Mouse (Mus musculus) midbrain, embryonic 15.5 days (tissue): Measurements from ENCODE around the gene Meox1. TPM values are rescaled to one million over a fixed set of nuclear protein-coding genes. Genes with fewer than 3 reads are reported as not detected.

Experiments
- ATAC-seq: fragments of 200-750 bp; cut with Nextera tagmentation; replicated peaks from 2 replicates; pipeline ENCODE4 v1.8.0; 2017; ENCODE audit warnings: moderate TSS enrichment
- H3K27ac ChIP-seq: fragments of 300-500 bp; sonication (generic); 2 replicates; pipeline ENCODE4 v1.5.1; 2015; ENCODE audit warnings: mild to moderate bottlenecking, inconsistent platforms
- H3K27me3 ChIP-seq: fragments of 300-500 bp; sonication (generic); replicated peaks from 2 replicates; pipeline ENCODE4 v1.6.1; 2015; ENCODE audit warnings: inconsistent platforms
- H3K36me3 ChIP-seq: fragments of 300-500 bp; sonication (generic); replicated peaks from 2 replicates; pipeline ENCODE4 v1.6.1; 2015; ENCODE audit warnings: inconsistent platforms
- H3K4me1 ChIP-seq: fragments of 300-500 bp; sonication (generic); 2 replicates; pipeline ENCODE4 v1.6.1; 2015; ENCODE audit warnings: inconsistent platforms
- H3K4me2 ChIP-seq: fragments of 300-500 bp; sonication (generic); 2 replicates; pipeline ENCODE4 v1.6.1; 2015; ENCODE audit warnings: inconsistent platforms, mild to moderate bottlenecking, moderate library complexity
- H3K4me3 ChIP-seq: fragments of 300-500 bp; sonication (generic); 2 replicates; pipeline ENCODE4 v1.5.1; 2015; ENCODE audit warnings: mild to moderate bottlenecking, inconsistent platforms
- H3K9ac ChIP-seq: fragments of 300-500 bp; sonication (generic); 2 replicates; pipeline ENCODE4 v1.6.1; 2015; ENCODE audit warnings: mild to moderate bottlenecking, inconsistent platforms
- H3K9me3 ChIP-seq: fragments of 300-500 bp; sonication (generic); 2 replicates; pipeline ENCODE4 v1.6.1; 2016; ENCODE audit warnings: inconsistent platforms
- WGBS: fragments of 180-500 bp; shearing (Covaris S2); methylation state at CpG from one replicate; pipeline ENCODE4 v1.1.7; 2015; ENCODE audit warnings: mixed read lengths; 5-methylcytosine and 5-hydroxymethylcytosine counted together
- polyA plus RNA-seq: library from polyadenylated mRNA; unstranded; fragments of >200 nt; fragmentation: Nextera tagmentation; extraction: Ambion mirVana; gene quantifications from 2 replicates; pipeline ENCODE4 v1.2.1, GENCODE M21; 2015

The Meox1 gene
- polyA plus RNA-seq, 1 experiment from 2014 or later: 0.57 TPM

DNA sequence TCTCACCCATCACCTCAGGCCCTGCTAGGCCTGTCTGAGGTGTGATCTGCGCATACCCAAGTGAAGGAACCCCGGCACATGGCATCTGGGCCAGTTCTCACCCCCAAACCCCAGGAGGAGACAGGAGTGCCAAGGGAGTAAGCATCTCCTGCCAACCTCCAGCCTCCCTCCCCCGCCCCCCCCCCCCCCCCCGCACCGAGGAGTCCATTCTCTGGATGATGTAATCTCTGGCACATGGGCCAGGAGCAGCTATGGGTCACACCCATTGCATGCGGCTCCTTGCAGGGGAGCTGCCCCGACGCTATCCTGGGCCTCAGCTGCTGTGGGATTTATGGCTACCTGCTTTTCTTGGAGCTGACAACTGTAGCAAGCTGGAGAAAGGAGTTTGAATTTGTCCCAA, 54.7 kb downstream of the Meox1 start:
- H3K9me3 ChIP-seq: no peaks in the 10 kb centered on the region
- no peak overlapping the region for H3K27ac ChIP-seq
- no peaks in the 10 kb centered on the region for H3K4me1 ChIP-seq
- no peaks in the 10 kb centered on the region for H3K27me3 ChIP-seq
- no peak overlapping the region for H3K4me3 ChIP-seq
- no peaks in the 10 kb centered on the region for H3K36me3 ChIP-seq
- no peak for ATAC-seq
- H3K4me2 ChIP-seq: no peak overlapping the region
- 82% methylated on average over 5 of the region's 8 CpGs for WGBS
- no peak overlapping the region for H3K9ac ChIP-seq

DNA sequence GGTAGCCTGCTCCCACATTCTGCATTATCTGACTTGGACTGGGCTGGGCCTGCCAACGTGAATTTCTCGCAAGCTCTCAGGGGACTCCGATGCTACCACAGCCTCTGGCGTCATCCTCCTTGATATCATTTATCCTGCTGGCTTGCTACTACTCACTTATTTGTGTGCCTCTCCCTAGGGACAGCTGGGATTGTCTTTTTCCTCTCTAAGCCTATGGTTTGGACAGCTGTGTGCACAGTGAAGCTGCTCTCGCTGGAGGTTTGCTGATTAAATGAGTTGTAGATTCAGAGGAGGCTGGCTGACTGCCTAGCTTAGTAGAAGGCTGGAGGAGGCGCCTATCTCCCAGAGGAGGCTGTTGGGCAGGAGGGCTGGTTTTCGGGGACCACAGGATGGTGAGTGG, 62.2 kb downstream of the Meox1 start:
- WGBS: 43% methylated on average over 7 of the region's 7 CpGs
- Histone ChIP-seq H3K9me3 (no peaks in the 10 kb centered on the region), H3K9ac (no peak overlapping the region), H3K4me3 (no peak overlapping the region), H3K27me3 (no peaks in the 10 kb centered on the region), H3K36me3 (no peaks in the 10 kb centered on the region), H3K4me1 (peaks cover 11% of the 10 kb centered on the region), H3K4me2 (no peak overlapping the region), H3K27ac (no peak overlapping the region)
- ATAC-seq: no peak

DNA sequence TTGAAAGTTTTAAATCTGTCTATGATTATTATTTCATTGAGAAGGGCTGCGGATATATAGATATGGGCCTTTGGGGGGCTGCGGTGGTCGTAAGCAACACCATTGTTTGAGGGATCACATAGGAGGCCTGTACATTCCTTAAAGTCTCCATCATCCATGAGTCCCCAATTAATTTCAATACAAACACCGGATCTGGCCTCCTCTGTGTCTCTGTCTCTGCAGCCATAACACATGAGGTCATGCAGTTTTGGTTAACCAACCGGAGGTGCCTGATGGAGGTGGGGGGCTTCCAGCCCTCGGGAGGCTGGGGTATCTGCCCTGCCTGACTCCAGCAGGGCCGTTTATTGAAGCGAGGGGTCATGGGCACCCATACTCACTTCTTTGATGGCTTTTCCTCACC, 63.6 kb downstream of the Meox1 start:
- Histone ChIP-seq H3K9ac (no peak overlapping the region), H3K36me3 (no peaks in the 10 kb centered on the region), H3K4me1 (peaks cover 11% of the 10 kb centered on the region), H3K4me3 (no peak overlapping the region), H3K9me3 (no peaks in the 10 kb centered on the region), H3K27ac (no peak overlapping the region), H3K4me2 (no peak overlapping the region), H3K27me3 (no peaks in the 10 kb centered on the region)
- WGBS: 75% methylated on average over 8 of the region's 8 CpGs
- no peak for ATAC-seq

- no peak for ATAC-seq
- no peaks in the 10 kb centered on the region for H3K36me3 ChIP-seq
- no peak overlapping the region for H3K27ac ChIP-seq
- H3K9ac ChIP-seq: no peak overlapping the region
- H3K9me3 ChIP-seq: no peaks in the 10 kb centered on the region
- peaks cover 11% of the 10 kb centered on the region for H3K4me1 ChIP-seq
- no peak overlapping the region for H3K4me2 ChIP-seq
- H3K27me3 ChIP-seq: no peaks in the 10 kb centered on the region
- 25% methylated on average over 10 of the region's 10 CpGs for WGBS
- H3K4me3 ChIP-seq: no peak overlapping the region
Measured at GRCm38 (mm10) chr11:101830112-101830511, 64.1 kb downstream of the Meox1 start.

DNA sequence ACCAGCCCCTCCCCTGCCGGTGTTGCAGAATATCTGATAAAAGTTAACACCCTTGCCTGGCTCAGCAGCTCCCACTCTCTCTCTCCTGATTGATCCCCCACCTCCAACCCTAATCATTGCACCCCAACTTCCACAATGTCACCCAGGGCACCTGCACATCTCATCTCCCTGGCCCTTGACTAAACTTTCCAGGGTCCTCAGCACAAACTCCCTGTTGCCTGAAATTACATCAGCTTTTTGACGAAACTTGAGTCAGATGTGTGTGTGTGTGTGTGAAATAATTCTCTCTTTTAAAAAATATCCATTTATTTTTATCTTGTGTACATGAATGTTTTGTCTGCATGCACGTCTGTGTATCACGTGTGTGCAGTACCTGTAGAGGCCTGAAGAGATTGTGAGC, 65.5 kb downstream of the Meox1 start:
- H3K4me2 ChIP-seq: no peak overlapping the region
- WGBS: 92% methylated on average over 4 of the region's 4 CpGs
- no peak for ATAC-seq

More for the DNA sequence above, 65.5 kb downstream of the Meox1 start:
- Histone ChIP-seq H3K9me3 (no peaks in the 10 kb centered on the region), H3K4me1 (peaks cover 11% of the 10 kb centered on the region), H3K27ac (no peak overlapping the region), H3K27me3 (no peaks in the 10 kb centered on the region), H3K36me3 (no peaks in the 10 kb centered on the region), H3K9ac (no peak overlapping the region), H3K4me3 (no peak overlapping the region)

Other genes with a start within 250 kb of the Meox1 start
- gene Arl4d, start 228.8 kb downstream of the Meox1 start, polyA plus RNA-seq: 5.0 and 7.8 TPM in 2 replicates
- gene Dhx8, start 161.5 kb downstream of the Meox1 start, polyA plus RNA-seq: 31.1 and 33.9 TPM in 2 replicates
- 5.9 and 7.5 TPM in 2 replicates for gene Etv4, start 109.0 kb downstream of the Meox1 start, polyA plus RNA-seq
- gene Sost, start 72.6 kb upstream of the Meox1 start, polyA plus RNA-seq: not detected in 2 replicates
- gene Cfap97d1, start 89.9 kb upstream of the Meox1 start, polyA plus RNA-seq: not detected in 2 replicates
- gene Dusp3, start 92.6 kb upstream of the Meox1 start, polyA plus RNA-seq: 21.7 and 22.2 TPM in 2 replicates
- 60.1 and 62.9 TPM in 2 replicates for gene Mpp3, start 134.1 kb upstream of the Meox1 start, polyA plus RNA-seq
- 0.31 and 0.43 TPM in 2 replicates for gene Cd300lg, start 147.1 kb upstream of the Meox1 start, polyA plus RNA-seq
- 33.4 and 36.4 TPM in 2 replicates for gene Mpp2, start 194.1 kb upstream of the Meox1 start, polyA plus RNA-seq
- not detected in 2 replicates for gene Ppy, start 206.9 kb upstream of the Meox1 start, polyA plus RNA-seq
- gene Pyy, start 213.5 kb upstream of the Meox1 start, polyA plus RNA-seq: not detected in 2 replicates